Mouse (Mus musculus) heart, adult 2 months (tissue): ENCODE results near the gene Coro7.

Experiments used
- CTCF ChIP-seq: fragments of 200-600 bp; IDR thresholded peaks from 2 replicates; pipeline ENCODE4 v1.8.1; 2022; ENCODE audit warnings: antibody characterized with exemption, mild to moderate bottlenecking, moderate library complexity
- POLR2A ChIP-seq: fragments of 200-500 bp; IDR thresholded peaks from 2 replicates; pipeline ENCODE4 v1.6.1; 2011; ENCODE audit warnings: mild to moderate bottlenecking, low read depth, low read length, control low read depth; ENCODE audit not compliant: insufficient read depth

GRCm38 (mm10) chr16:4646831-4647230, 32.7 kb downstream of the Coro7 start:
- TF ChIP-seq CTCF (no peak), POLR2A (no peak)
